Mouse (Mus musculus): ENCODE measurements at regions not wholly inside any gene's neighbourhood (a gene's known extent, or its start where the extent isn't known, plus 50 kb on each side); places are given as distances from the start of the nearest gene placed in this dataset.
A peak's percentile ranks its signal among the peaks of the same experiment; 100 is the strongest.

DNA sequence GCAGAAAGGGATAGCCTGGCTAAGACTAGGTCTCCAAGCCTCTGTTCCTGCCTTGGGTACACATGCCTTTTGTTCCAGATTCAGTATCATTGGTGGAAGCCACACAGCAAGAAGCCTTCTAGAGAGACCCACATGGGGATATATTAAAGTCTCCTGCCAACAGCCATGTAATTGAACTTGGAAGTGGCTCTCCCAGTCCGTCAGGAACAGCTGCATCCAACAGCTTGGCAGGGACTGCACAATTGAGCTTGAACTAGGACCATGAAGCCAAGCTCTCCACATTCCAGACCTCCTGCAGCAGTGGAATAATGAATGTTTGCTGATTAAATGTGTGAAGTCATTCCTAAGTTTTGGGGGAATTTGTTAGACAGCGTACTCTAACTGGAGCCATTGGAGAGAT, 94.5 kb downstream of the Gpr139 start:
- no peak for DNase-seq (ENCODE audit: low spot score in 2 of 2)
- intact Hi-C loops (cut with DNase I) = no loop called here

DNA sequence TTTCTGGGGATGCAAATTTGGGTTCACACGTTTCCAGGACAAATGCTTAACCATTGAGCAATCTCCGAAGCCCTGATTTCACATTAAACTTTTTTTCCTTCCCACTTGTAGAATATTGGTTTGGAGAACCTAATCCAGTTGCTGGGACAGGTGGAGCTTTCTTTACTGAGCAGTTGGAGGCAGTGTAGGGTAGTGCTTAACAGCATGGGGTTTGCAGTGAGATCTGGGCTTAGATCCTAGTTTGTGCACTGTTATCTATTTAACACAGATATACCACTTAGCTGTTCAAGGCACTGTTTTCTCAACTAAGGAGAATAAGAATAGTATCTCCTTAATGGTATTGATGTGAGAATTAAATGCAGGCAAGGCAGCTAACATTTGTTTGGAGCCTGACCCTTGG, 93.5 kb upstream of the Gprc5b start:
- intact Hi-C loops (cut with DNase I) = no loop called here
- DNase-seq (ENCODE audit: low spot score in 2 of 2) = no peak

- intact Hi-C loops (cut with DNase I) = no loop called here
- DNase-seq (ENCODE audit: low spot score in 2 of 2) = peak in 1 of 2 experiments; percentile 1
These were observed 92.9 kb upstream of the Gprc5b start for GRCm38 (mm10) chr7:119087723-119088419.

DNA sequence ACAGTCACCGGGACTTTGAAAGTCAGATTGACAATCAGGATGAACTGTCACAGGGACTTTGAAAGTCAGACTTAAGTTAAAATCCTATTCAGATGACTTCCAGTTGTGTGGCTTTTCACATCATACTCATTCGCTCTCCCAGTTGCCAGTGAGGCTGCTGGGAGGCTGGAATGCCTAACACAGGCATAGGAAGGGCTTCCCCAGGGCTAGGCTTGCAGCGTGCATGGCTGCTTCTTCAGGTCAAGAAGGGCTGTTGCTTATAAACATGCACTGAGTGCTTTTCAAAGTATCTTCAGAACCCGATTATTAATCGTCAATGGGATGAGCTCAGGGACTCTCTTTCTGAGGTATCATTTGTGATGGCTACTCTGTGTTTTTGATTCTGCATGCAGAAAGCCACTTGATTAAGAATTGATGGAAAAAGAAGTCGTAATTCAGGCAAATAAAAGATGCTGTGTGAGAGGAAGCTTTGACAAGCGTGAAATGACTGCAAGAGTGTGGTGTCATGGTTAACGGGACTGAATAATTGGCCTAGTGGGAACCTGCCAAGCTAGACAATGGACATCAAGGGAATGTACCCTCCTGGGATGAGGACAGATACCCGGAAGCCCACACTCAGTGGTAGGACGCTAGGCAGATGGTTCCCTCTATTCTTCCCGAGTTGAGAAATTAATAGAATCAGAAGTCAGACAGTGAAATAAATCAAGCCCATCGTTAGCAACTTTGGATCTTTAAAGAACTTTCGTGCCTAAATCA, 90.9 kb upstream of the Gprc5b start:
- intact Hi-C loops (cut with DNase I) = no loop called here
- no peak for DNase-seq (ENCODE audit: low spot score in 2 of 2)

GRCm38 (mm10) chr7:119076712-119077619, 82.0 kb upstream of the Gprc5b start:
- intact Hi-C loops (cut with DNase I) = no loop called here
- no peak for DNase-seq (ENCODE audit: low spot score in 2 of 2)

DNA sequence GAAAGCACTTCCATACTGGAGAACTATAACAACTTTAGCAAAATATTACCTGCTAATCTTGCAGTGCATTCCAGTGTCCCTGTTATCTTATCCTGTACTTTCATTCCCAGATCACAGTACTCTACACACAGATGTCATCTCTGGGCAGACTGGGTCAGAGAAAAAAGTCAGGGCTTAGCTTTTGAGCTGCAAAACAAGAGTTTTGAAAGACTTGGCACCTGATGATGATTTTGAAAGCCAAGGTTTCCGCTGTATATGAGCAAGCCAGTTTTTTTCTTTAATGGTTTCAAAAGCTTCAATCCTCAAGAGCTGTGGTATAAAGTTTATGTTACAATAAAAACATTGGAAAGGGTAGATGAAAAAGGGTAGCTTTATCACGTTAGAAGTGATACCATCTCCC, 71.0 kb upstream of the Gprc5b start:
- DNase-seq (ENCODE audit: low spot score in 2 of 2) = no peak
- intact Hi-C loops (cut with DNase I) = no loop called here
